Mouse (Mus musculus) hindbrain, embryonic 11.5 days (tissue): ENCODE measurements around the gene Dpp6. TPM values are rescaled to one million over a fixed set of nuclear protein-coding genes. Genes with fewer than 3 reads are reported as not detected.
A peak's percentile ranks its signal among the peaks of the same experiment; 100 is the strongest.

ENCODE experiments used
- ATAC-seq: fragments of 200-750 bp; cut with Nextera tagmentation; 2 replicates; pipeline ENCODE4 v1.8.0; 2017; ENCODE audit warnings: mild to moderate bottlenecking, moderate TSS enrichment, moderate library complexity; ENCODE audit not compliant: low FRiP score
- DNase-seq: peaks from one replicate; pipeline ENCODE4 v3.0.0-alpha.2; 2015; ENCODE audit warnings: low spot score
- H3K27ac ChIP-seq: fragments of 300-500 bp; sonication (generic); 2 replicates; pipeline ENCODE4 v1.5.1; 2014; ENCODE audit warnings: mild to moderate bottlenecking, low read depth, low read length
- H3K27me3 ChIP-seq: fragments of 300-500 bp; sonication (generic); 2 replicates; pipeline ENCODE4 v1.6.1; 2014; ENCODE audit warnings: mild to moderate bottlenecking, low read length, moderate library complexity, mixed read lengths; ENCODE audit not compliant: control insufficient read depth, insufficient read depth
- H3K36me3 ChIP-seq: fragments of 300-500 bp; sonication (generic); 2 replicates; pipeline ENCODE4 v1.6.1; 2014; ENCODE audit warnings: mild to moderate bottlenecking, low read length, moderate library complexity, mixed read lengths; ENCODE audit not compliant: control insufficient read depth, insufficient read depth
- H3K4me1 ChIP-seq: fragments of 300-500 bp; sonication (generic); replicated peaks from 2 replicates; pipeline ENCODE4 v1.6.1; 2014; ENCODE audit warnings: low read length, mixed read lengths; ENCODE audit not compliant: control insufficient read depth, insufficient read depth
- H3K4me2 ChIP-seq: fragments of 300-500 bp; sonication (generic); replicated peaks from 2 replicates; pipeline ENCODE4 v1.6.1; 2014; ENCODE audit warnings: mild to moderate bottlenecking, low read depth, low read length
- H3K4me3 ChIP-seq: fragments of 300-500 bp; sonication (generic); 2 replicates; pipeline ENCODE4 v1.5.1; 2014; ENCODE audit warnings: low read depth, low read length
- H3K9ac ChIP-seq: fragments of 300-500 bp; sonication (generic); 2 replicates; pipeline ENCODE4 v1.6.1; 2014; ENCODE audit warnings: low read depth, low read length
- H3K9me3 ChIP-seq: fragments of 300-500 bp; sonication (generic); 2 replicates; pipeline ENCODE4 v1.6.1; 2016; ENCODE audit warnings: low read length; ENCODE audit not compliant: control insufficient read depth
- WGBS: fragments of 180-500 bp; shearing (Covaris S2); extraction: QIAGEN DNeasy Blood & Tissue Kit; methylation state at CpG from one replicate; pipeline ENCODE4 v1.1.7; 2014; 5-methylcytosine and 5-hydroxymethylcytosine counted together
- polyA plus RNA-seq: library from polyadenylated mRNA; unstranded; fragments of >200 nt; fragmentation: Nextera tagmentation; extraction: Ambion mirVana; gene quantifications from 2 replicates; pipeline ENCODE4 v1.2.1, GENCODE M21; 2014

Dpp6 gene
- polyA plus RNA-seq, 1 experiment from 2014 or later: 13.8 TPM

DNA sequence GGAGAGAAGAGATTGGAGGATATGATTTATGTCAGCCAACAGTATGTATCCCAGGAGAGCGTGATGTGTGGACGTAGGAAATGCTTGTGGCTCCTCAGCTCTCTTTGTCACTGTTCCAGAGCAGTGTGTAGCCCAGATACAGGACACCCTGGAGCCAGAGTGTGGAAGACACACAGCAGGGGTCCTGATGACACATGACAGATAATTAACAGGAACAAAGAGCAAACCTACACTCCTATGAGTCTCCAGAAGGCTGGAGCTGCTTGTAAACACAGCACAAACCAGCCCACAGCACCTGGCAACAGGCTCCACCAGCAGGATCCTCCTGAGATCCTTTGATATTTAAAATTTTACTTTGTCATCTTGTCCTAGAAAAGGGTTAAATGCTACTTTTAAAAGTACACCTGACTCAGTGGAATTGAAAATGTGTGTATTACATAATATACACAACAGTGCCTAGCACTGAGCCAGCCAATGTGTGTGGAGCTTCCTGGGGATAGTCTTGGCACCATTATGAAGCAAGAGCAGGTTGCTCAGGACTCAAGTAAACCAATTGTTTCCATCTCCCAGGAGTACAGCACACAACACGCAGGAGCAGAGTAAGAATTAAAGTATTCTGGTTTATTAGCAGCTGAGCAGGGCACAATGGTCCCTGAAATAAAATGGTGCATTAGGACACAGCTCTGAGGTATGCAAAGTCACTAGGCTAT lies 115.6 kb downstream of the Dpp6 start:
- no peak overlapping the region for H3K4me2 ChIP-seq
- H3K4me1 ChIP-seq: no peaks in the 10 kb centered on the region
- H3K27ac ChIP-seq: no peak overlapping the region
- H3K9me3 ChIP-seq: no peaks in the 10 kb centered on the region
- H3K9ac ChIP-seq: no peak overlapping the region
- DNase-seq: no peak
- ATAC-seq: no peak
- no peak overlapping the region for H3K4me3 ChIP-seq
- WGBS: 54% methylated on average over 3 of the region's 3 CpGs
- H3K27me3 ChIP-seq: no peaks in the 10 kb centered on the region
- no peaks in the 10 kb centered on the region for H3K36me3 ChIP-seq

DNA sequence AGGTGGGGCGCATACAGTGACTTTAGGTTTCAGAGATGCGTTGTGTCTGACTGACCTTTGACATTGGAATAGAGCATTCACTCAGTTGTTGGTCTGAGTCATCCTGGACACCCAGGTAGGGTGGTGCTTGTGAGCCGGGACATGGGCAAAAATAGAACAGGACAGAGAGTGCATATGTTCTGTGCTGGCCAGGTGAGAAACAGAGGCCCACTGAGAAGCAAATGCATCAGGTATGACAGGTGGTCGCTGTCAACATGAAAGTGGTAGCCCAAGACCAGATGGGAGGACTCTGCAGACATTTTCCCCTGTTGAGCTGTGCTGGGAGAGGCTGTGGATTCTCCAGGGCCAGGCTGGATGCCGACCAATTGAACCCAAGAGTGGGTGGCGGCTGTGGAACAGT lies 117.9 kb downstream of the Dpp6 start:
- no peak overlapping the region for H3K9ac ChIP-seq
- DNase-seq (no peak), ATAC-seq (no peak)
- no peaks in the 10 kb centered on the region for H3K36me3 ChIP-seq
- H3K27me3 ChIP-seq: no peaks in the 10 kb centered on the region
- no peaks in the 10 kb centered on the region for H3K9me3 ChIP-seq
- 84% methylated on average over 6 of the region's 6 CpGs for WGBS
- no peak overlapping the region for H3K4me2 ChIP-seq
- H3K4me1 ChIP-seq: no peaks in the 10 kb centered on the region
- no peak overlapping the region for H3K4me3 ChIP-seq
- no peak overlapping the region for H3K27ac ChIP-seq

DNA sequence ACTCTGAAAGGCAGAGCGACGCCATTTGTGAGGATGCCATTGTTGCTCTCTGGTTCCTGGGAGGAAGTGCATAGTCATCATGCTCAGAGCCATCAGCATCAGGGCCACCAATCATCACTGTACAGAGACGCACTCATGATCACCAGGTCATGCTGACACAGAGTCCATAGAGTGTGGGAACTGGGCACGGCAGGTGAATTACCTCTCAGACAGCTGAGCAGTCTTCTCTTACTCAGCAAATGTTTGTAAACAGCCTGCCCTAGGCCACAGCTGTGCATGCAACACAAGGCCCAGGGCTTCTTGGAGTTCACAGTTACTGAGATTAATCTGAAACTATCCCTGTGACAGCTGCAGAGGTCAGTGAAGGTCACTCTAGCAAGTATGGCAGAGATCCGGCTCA lies 124.5 kb downstream of the Dpp6 start:
- H3K27ac ChIP-seq: no peak overlapping the region
- H3K4me2 ChIP-seq: no peak overlapping the region
- H3K9me3 ChIP-seq: no peaks in the 10 kb centered on the region
- no peak overlapping the region for H3K4me3 ChIP-seq
- no peak overlapping the region for H3K9ac ChIP-seq
- H3K27me3 ChIP-seq: no peaks in the 10 kb centered on the region
- 81% methylated on average over 5 of the region's 5 CpGs for WGBS
- H3K4me1 ChIP-seq: no peaks in the 10 kb centered on the region
- ATAC-seq (no peak), DNase-seq (no peak)
- H3K36me3 ChIP-seq: no peaks in the 10 kb centered on the region

DNA sequence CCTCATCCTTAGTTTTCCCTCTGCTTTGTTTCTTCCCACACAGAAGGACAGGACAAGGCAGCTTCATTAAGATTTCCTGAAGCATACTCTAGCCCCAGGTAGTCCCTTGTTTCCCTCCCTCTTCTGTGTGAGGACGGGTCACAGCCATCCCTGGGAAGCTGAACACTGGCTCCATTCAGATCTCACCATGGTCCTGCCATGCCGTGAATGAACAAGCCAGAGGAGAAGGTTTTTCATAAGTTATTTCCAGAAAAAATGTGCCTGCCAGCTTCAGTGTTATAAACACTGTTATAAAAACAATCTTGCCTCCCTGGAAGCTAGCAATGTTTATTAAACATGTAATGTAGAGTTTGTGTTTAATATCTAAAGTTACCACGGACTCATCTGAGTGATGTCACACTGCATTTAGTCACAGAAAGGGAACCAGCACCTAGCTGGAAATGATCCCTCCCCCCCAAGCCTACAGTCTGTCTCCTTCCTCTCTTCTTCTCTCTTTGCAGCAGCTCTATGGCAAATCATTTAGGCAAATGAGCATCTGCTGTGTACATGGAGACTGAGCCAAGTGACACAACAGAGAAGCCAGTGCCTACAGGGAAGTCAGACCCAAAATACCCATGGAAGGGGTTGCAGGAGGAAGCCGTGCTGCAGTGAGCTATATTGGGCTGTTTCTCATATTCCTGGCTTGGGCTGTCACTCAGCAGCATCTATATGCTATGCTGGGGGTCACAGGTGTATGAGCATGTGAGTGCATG lies 128.3 kb downstream of the Dpp6 start:
- no peak overlapping the region for H3K27ac ChIP-seq
- ATAC-seq: no peak
- H3K4me1 ChIP-seq: no peaks in the 10 kb centered on the region
- no peaks in the 10 kb centered on the region for H3K27me3 ChIP-seq
- WGBS: 65% methylated on average over 4 of the region's 4 CpGs
- H3K9me3 ChIP-seq: no peaks in the 10 kb centered on the region
- H3K36me3 ChIP-seq: no peaks in the 10 kb centered on the region
- no peak overlapping the region for H3K4me2 ChIP-seq
- DNase-seq: no peak
- H3K4me3 ChIP-seq: no peak overlapping the region
- no peak overlapping the region for H3K9ac ChIP-seq

GRCm38 (mm10) chr5:26969941-26970590 lies 153.1 kb downstream of the Dpp6 start:
- 76% methylated on average over 6 of the region's 6 CpGs for WGBS
- ATAC-seq: no peak

DNA sequence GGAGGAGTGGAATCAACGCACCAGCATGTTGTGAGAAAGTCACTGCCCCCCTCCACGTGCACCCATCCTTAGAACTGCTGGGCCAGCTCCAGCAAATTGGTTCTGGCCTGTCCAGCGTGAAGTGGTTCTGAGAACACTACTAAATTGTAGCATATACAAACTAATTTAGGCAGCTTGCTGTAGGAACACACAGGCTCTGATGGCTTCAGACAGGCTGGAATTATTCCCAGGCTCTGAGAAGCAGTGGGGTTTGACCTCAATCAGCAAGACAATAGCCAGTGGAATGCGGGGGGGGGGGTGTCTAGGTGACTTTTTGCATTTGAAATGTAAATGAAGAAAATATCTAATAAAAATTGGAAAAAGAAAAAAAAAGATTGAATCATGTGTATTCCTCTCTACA lies 156.2 kb downstream of the Dpp6 start:
- H3K4me2 ChIP-seq: no peak overlapping the region
- no peaks in the 10 kb centered on the region for H3K27me3 ChIP-seq
- 23% methylated on average over 4 of the region's 4 CpGs for WGBS
- H3K4me1 ChIP-seq: 0 out of 2 replicates have a peak, but pooled peaks cover 2% of the 10 kb centered on the region
- ATAC-seq (peak; percentile 53), DNase-seq (peak; percentile 3)
- H3K36me3 ChIP-seq: no peaks in the 10 kb centered on the region
- no peaks in the 10 kb centered on the region for H3K9me3 ChIP-seq
- H3K9ac ChIP-seq: no peak overlapping the region
- no peak overlapping the region for H3K27ac ChIP-seq
- no peak overlapping the region for H3K4me3 ChIP-seq

More at GRCm38 (mm10) chr5:26969941-26970590, 153.1 kb downstream of the Dpp6 start:
- DNase-seq: no peak
- Histone ChIP-seq H3K27me3 (no peaks in the 10 kb centered on the region), H3K4me2 (no peak overlapping the region), H3K27ac (no peak overlapping the region), H3K9ac (no peak overlapping the region), H3K4me1 (0 out of 2 replicates have a peak, but pooled peaks cover 2% of the 10 kb centered on the region), H3K4me3 (no peak overlapping the region), H3K36me3 (no peaks in the 10 kb centered on the region), H3K9me3 (no peaks in the 10 kb centered on the region)

- H3K27me3 ChIP-seq: no peaks in the 10 kb centered on the region
- H3K4me3 ChIP-seq: no peak overlapping the region
- WGBS: 62% methylated on average over 1 of the region's 1 CpGs
- no peaks in the 10 kb centered on the region for H3K4me1 ChIP-seq
- H3K9ac ChIP-seq: no peak overlapping the region
- ATAC-seq: no peak
- H3K9me3 ChIP-seq: no peaks in the 10 kb centered on the region
- no peak for DNase-seq
- H3K36me3 ChIP-seq: no peaks in the 10 kb centered on the region
- no peak overlapping the region for H3K27ac ChIP-seq
- no peak overlapping the region for H3K4me2 ChIP-seq
Measured at GRCm38 (mm10) chr5:26979348-26979747, 162.3 kb downstream of the Dpp6 start.

DNA sequence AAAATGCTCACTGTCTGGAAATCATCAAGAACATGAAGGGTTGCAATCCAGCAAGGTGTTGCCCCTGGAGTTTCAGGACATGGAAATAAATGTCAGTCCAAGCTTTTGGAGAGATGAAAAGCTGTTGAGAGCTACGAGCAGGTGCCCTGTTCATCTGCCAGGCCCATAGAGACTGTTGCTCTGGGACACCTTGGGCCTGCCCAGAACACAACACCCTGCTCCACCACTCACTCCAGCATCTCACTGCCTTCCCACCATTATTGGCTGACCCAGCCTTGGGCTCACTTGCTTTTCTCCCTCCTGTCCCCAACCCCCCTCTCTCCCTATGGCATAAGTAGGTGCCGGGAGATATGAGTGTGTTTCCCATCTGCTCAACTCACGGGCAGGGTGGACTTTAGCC lies 162.8 kb downstream of the Dpp6 start:
- no peaks in the 10 kb centered on the region for H3K4me1 ChIP-seq
- H3K9ac ChIP-seq: no peak overlapping the region
- H3K4me2 ChIP-seq: no peak overlapping the region
- no peak overlapping the region for H3K27ac ChIP-seq
- DNase-seq: no peak
- 78% methylated on average over 3 of the region's 3 CpGs for WGBS
- H3K36me3 ChIP-seq: no peaks in the 10 kb centered on the region
- no peaks in the 10 kb centered on the region for H3K27me3 ChIP-seq
- no peak overlapping the region for H3K4me3 ChIP-seq
- ATAC-seq: no peak
- no peaks in the 10 kb centered on the region for H3K9me3 ChIP-seq
